Mouse (Mus musculus) megakaryocyte progenitor cell, adult 5-6 weeks (primary cell): ENCODE measurements around the gene Ythdf2. TPM values are rescaled to one million over a fixed set of nuclear protein-coding genes. Genes with fewer than 3 reads are reported as not detected.

Experiments used
- ATAC-seq: replicated peaks from 2 replicates; pipeline ENCODE4 v1.8.0; 2016; ENCODE audit warnings: mild to moderate bottlenecking, moderate TSS enrichment, inconsistent platforms; ENCODE audit not compliant: poor library complexity
- total RNA-seq, 2 experiments: library from RNA; stranded (forward) in 1 of 2; stranded (reverse) in 1 of 2; fragments of 157-497, 149-512 nt in 1 of 2; fragments of 200-1000 nt in 1 of 2; gene quantifications; 2 replicates each; pipeline versions ENCODE4 v1.2.3 to v1.2.4; 2015 to 2017

Gene Ythdf2
- total RNA-seq, 2 experiments from 2014 or later, result 64.0 to 64.7 TPM

- no peak for ATAC-seq
These were observed 55.0 kb downstream of the Ythdf2 start for GRCm38 (mm10) chr4:132156941-132157622.

- no peak for ATAC-seq
These were observed 57.0 kb downstream of the Ythdf2 start for GRCm38 (mm10) chr4:132154877-132155670.

DNA sequence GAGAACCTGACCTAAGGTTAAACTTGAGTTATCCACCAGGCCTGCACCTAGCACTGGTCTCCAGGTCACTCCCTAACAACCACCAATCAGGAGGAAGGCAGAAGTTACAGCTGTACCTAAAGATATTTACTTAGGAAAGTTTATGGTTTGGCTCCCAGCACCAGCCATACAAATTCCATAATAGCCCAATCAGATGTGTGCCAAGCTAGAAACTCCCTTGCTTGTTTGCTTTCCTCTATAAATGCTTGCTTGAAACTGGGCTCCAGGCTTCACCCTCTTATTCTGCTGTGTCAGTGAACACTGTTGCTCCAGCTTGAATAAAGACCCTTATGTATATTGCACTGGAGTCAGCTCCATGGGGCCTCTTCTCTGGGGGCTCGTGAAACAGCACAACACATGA, 60.4 kb downstream of the Ythdf2 start:
- no peak for ATAC-seq

- ATAC-seq, result peak; percentile 50; the same call in 1 of the 2 replicates
These were observed 65.9 kb downstream of the Ythdf2 start for GRCm38 (mm10) chr4:132146201-132146600.

- ATAC-seq, result peak; percentile 82
These were observed 67.0 kb downstream of the Ythdf2 start for GRCm38 (mm10) chr4:132145092-132145491.

GRCm38 (mm10) chr4:132144080-132144841, 67.8 kb downstream of the Ythdf2 start, which contains the start of gene Oprd1:
TSS of gene Oprd1 (minus strand) at chr4:132144486.
- ATAC-seq, result no peak

DNA sequence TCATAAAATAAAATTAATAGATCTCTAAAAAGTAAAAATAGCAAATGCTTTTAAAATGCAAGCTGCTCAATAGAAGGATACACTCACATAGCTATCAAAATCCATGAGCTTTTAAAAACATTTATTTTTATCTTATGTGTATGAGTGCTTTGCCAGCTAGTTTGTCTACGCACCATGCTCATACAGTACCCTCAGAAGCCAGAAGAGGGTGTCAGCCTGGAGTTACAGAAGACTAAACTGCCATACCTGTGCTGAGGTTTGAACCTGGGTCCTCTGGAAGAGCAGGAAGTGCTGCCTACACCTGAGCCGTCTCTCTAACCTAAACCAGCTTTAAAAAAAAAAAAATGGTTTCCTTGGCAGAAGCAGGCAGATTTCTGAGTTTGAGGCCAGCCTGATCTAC, 73.5 kb downstream of the Ythdf2 start:
- no peak for ATAC-seq

- ATAC-seq, result no peak
These were observed 75.1 kb downstream of the Ythdf2 start for GRCm38 (mm10) chr4:132137013-132137412.

Other genes starting within 250 kb of the Ythdf2 start
- 0.07 and 0.34 TPM in 2 replicates for gene Gm10300, start 137.6 kb downstream of the Ythdf2 start, total RNA-seq (2015)
- 0.50 and 0.61 TPM in 2 replicates for gene Gm10300, start 137.6 kb downstream of the Ythdf2 start, total RNA-seq (2017)
- 42.5 and 53.5 TPM in 2 replicates for gene Epb41, start 137.0 kb downstream of the Ythdf2 start, total RNA-seq (2015)
- gene Epb41, start 137.0 kb downstream of the Ythdf2 start, total RNA-seq (2017), result 49.7 and 78.9 TPM in 2 replicates
- gene Oprd1, start 67.8 kb downstream of the Ythdf2 start, total RNA-seq (2015), result not detected in 2 replicates
- not detected in 2 replicates for gene Oprd1, start 67.8 kb downstream of the Ythdf2 start, total RNA-seq (2017)
- 13.9 and 14.3 TPM in 2 replicates for gene Gmeb1, start 49.3 kb upstream of the Ythdf2 start, total RNA-seq (2015)
- gene Gmeb1, start 49.3 kb upstream of the Ythdf2 start, total RNA-seq (2017), result 18.7 and 29.3 TPM in 2 replicates
- 40.5 and 42.1 TPM in 2 replicates for gene Taf12, start 62.1 kb upstream of the Ythdf2 start, total RNA-seq (2015)
- 34.1 and 72.2 TPM in 2 replicates for gene Taf12, start 62.1 kb upstream of the Ythdf2 start, total RNA-seq (2017)
- not detected in 2 replicates for gene Rab42, start 91.1 kb upstream of the Ythdf2 start, total RNA-seq (2015)
- gene Rab42, start 91.1 kb upstream of the Ythdf2 start, total RNA-seq (2017), result 1.0 and 1.3 TPM in 2 replicates
- 32.2 and 45.6 TPM in 2 replicates for gene Trnau1ap, start 117.2 kb upstream of the Ythdf2 start, total RNA-seq (2015)
- gene Trnau1ap, start 117.2 kb upstream of the Ythdf2 start, total RNA-seq (2017), result 34.4 and 43.4 TPM in 2 replicates
- gene Rcc1, start 141.3 kb upstream of the Ythdf2 start, total RNA-seq (2015), result 24.2 and 26.8 TPM in 2 replicates
- gene Rcc1, start 141.3 kb upstream of the Ythdf2 start, total RNA-seq (2017), result 44.1 and 46.9 TPM in 2 replicates
- 28.4 and 34.7 TPM in 2 replicates for gene Phactr4, start 210.2 kb upstream of the Ythdf2 start, total RNA-seq (2015)
- gene Phactr4, start 210.2 kb upstream of the Ythdf2 start, total RNA-seq (2017), result 8.9 and 10.1 TPM in 2 replicates